Mouse (Mus musculus) stomach, adult 2 months (tissue): ENCODE data around the gene Fabp3. TPM values are rescaled to one million over a fixed set of nuclear protein-coding genes. Genes with fewer than 3 reads are reported as not detected.

ENCODE experiments used
- polyA plus RNA-seq: library from polyadenylated mRNA; depleted of rRNA; stranded (reverse); fragments of >200 nt; gene quantifications from 2 replicates; pipeline ENCODE4 v1.2.3, GENCODE M21; 2012; rRNA removed

Fabp3 gene
- 89.0 and 108 TPM in 2 replicates for polyA plus RNA-seq

DNA sequence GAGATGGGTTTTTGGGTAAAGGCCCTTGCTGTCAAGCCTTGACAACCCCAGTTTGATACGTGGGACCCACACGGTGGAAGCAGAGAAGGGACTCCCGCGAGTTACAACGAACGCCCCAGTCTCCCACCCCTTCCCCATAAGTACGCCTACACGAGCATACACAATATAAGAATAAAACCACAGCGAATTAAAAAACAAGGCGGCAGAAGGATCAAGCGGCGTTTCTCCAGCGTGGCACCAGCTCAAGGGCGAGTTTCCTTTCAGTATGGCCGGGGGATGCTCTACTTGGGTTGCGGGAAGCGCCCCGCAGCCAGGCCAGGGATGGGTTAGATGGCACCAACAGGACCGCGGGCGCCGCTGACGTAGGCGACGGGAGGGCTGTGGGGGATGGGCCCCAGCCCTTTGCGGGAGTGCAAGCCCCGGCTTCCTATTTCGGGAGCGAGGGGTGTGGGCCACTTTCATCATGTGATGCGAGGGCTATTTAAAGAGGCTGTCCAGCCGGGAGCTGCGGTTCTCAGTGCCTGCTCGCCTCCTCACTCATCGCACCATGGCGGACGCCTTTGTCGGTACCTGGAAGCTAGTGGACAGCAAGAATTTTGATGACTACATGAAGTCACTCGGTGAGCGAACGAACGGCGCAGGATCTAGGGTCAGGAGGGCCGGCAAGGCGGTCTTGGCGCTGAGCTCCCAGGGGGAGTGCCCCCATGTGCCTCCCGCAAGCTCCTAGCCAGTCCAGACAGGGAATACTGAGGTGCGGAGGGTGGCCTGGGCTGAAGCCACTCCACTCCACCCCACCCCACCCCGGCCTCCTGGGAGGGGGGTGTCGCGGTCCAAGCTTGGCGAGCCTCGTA lies at the start of gene Fabp3, which contains the start of gene Gm10570:
Gene Fabp3, plus strand, starts transcription at position 365 of the 851 bp plus-strand sequence.
Gene Gm10570, minus strand, starts transcription at position 444 of the 851 bp plus-strand sequence.

DNA sequence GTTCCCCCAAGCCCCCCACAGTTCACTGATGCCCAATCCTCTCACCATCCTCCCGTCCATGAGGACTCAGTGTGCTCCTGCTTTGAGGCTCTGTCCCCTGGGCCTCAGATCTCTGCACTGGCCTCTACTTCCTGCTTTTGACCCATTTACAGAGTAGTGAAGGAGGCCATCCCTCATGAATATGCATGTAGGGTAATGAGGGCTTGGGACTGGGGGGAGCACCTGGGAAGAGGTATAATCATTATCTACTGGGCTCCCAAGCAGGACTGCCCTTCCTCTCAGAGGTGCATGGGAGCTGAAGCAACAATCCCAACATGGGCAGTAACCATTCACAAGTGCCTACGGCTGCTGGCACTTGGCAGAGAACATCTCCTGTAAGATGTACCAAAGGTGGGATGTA lies 29.3 kb upstream of the Fabp3 start, which contains the start of gene Serinc2:
Gene Serinc2, minus strand, starts transcription at position 101 of the 400 bp plus-strand sequence.

DNA sequence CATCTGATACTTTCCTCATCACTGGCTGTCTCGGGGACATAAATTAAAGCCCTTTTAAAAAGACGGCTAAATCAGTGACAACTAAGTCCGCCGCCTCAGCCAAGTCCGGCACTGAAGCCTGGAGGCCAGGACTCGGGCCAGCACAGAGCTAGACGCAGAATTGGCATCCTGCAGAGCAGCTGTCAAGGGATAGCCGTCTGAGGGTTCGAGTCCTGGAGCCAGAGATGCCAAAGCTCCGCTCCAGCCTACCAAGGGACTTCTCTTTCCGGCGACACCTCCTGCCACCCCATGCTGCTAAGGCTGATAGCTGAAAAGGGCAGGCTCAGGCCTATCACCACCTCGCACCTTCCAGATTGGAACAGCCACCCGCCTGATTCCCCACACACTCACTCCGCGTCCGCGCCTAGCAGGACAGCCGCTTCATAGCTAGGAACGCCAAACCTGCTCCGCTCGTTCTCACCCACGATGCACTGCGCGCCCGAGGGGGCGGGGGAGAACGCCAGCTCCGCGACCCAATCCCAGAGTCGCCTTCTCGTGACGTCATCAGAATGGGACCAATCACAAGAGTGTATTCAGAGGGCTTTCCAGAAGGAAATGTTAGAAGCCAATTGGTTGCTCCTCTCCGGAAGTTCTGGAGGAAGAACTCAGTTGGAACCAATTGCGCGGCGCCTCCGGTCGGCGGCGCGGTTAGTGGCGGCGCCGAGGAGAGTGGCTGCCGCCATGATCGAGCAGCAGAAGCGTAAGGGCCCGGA lies 51.3 kb downstream of the Fabp3 start, which contains the start of the genes Zcchc17 and Snrnp40:
Gene Zcchc17, minus strand, starts transcription at position 458 of the 752 bp plus-strand sequence.
Gene Snrnp40, plus strand, starts transcription at position 647 of the 752 bp plus-strand sequence.

Other genes with a start within 250 kb of the Fabp3 start
- 64.1 and 80.9 TPM in 2 replicates for gene Pef1, start 206.0 kb upstream of the Fabp3 start, polyA plus RNA-seq
- gene Hcrtr1, start 169.2 kb upstream of the Fabp3 start, polyA plus RNA-seq: 5.9 and 9.3 TPM in 2 replicates
- 203 and 220 TPM in 2 replicates for gene Tinagl1, start 133.5 kb upstream of the Fabp3 start, polyA plus RNA-seq
- not detected in 2 replicates for gene Gm853, start 86.2 kb upstream of the Fabp3 start, polyA plus RNA-seq
- 493 and 559 TPM in 2 replicates for gene Serinc2, start 29.4 kb upstream of the Fabp3 start, polyA plus RNA-seq
- 0.25 TPM in 1 of 2 replicates, not detected in the other for gene Gm10570, start 79 bp downstream of the Fabp3 start, polyA plus RNA-seq
- 28.5 and 30.8 TPM in 2 replicates for gene Zcchc17, start 51.3 kb downstream of the Fabp3 start, polyA plus RNA-seq
- gene Snrnp40, start 51.5 kb downstream of the Fabp3 start, polyA plus RNA-seq: 9.4 and 9.7 TPM in 2 replicates